Mouse (Mus musculus): ENCODE data around the gene Slco3a1. TPM values are rescaled to one million over a fixed set of nuclear protein-coding genes. Genes with fewer than 3 reads are reported as not detected.

Slco3a1 gene
- polyA plus RNA-seq, 1 experiment from 2014 or later, result 12.4 TPM

DNA sequence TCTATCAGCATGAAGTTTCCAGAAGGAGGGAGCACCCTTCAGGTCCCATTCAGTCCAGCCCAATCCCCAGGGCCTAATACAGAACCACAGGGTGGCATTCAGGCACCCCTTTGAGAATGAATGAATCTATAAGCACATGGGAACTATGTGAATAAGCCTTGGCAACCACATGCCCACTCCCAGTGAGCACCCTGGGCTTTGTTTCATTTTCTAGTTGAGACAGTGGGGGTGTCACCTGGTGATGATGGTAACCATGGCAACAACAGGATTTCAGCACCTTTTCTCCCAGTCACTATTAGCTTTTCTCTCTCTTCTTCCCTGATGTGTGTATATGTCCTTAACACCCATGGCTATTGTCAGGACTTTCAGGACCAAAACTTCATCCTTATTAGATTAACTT is 231.4 kb downstream of the Slco3a1 start:
- no peak overlapping the region for H3K9ac ChIP-seq (ENCODE audit: low read length)
- no peaks in the 10 kb centered on the region for H3K9me3 ChIP-seq (replicated peaks; ENCODE audit: control insufficient read depth, low read length)
- H3K27ac ChIP-seq (ENCODE audit: low read depth, low read length), result peak overlapping the region; percentile 57; the same call in 1 of the 2 replicates
- no peaks in the 10 kb centered on the region for H3K36me3 ChIP-seq (ENCODE audit: control insufficient read depth, insufficient read depth, low read length)
- H3K4me3 ChIP-seq (ENCODE audit: low read depth, low read length), result no peak overlapping the region
- ATAC-seq (no peak), DNase-seq (ENCODE audit: low spot score) (peak; percentile 61)
- no peak overlapping the region for H3K4me2 ChIP-seq (ENCODE audit: low read length)
- peaks cover 27% of the 10 kb centered on the region for H3K4me1 ChIP-seq (ENCODE audit: control insufficient read depth, insufficient read depth, low read length)
- no peaks in the 10 kb centered on the region for H3K27me3 ChIP-seq (replicated peaks; ENCODE audit: control insufficient read depth, insufficient read depth, low read length)

- no peak overlapping the region for H3K27ac ChIP-seq (ENCODE audit: low read depth, low read length)
Observed at GRCm38 (mm10) chr7:74320635-74321034, 233.9 kb downstream of the Slco3a1 start.

DNA sequence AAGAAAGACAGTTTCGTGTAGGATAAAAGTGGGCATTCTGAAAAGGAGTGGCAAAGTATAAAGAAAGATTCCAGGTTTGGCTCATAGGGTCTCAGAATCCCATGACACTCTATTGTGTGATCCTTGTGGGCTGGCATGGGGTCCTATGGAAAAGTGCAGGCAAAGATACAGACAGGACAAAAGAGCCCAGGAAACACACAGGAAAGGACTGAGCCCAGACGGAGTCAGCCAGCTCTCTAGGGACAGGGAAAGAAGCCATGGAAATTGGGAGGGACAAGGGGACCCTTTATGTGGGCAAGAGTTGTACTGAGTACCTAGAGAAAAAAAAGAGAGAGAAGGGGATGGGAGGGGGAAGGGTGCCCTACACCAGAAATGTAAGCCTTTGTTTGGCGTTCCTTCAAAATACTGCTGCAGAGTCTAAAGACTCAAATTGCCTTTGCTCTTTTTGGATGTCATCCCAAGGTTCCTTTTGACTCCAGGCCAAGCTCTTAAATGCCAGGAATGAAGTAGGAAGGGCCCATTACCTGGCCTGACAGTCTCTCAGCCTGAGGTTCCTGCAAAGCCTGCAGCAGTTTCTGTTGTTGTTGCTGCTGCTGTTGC is 238.6 kb downstream of the Slco3a1 start:
- ATAC-seq (peak; percentile 45; the same call in 1 of the 2 replicates), DNase-seq (ENCODE audit: low spot score) (peak; percentile 71)

More at GRCm38 (mm10) chr7:74320635-74321034, 233.9 kb downstream of the Slco3a1 start:
- ATAC-seq (no peak), DNase-seq (ENCODE audit: low spot score) (no peak)
- Histone ChIP-seq H3K9me3 (replicated peaks; ENCODE audit: control insufficient read depth, low read length) (no peaks in the 10 kb centered on the region), H3K27me3 (replicated peaks; ENCODE audit: control insufficient read depth, insufficient read depth, low read length) (no peaks in the 10 kb centered on the region), H3K4me1 (ENCODE audit: control insufficient read depth, insufficient read depth, low read length) (peaks cover 33% of the 10 kb centered on the region), H3K36me3 (ENCODE audit: control insufficient read depth, insufficient read depth, low read length) (no peaks in the 10 kb centered on the region), H3K4me3 (ENCODE audit: low read depth, low read length) (no peak overlapping the region), H3K9ac (ENCODE audit: low read length) (no peak overlapping the region), H3K4me2 (ENCODE audit: low read length) (no peak overlapping the region)
- WGBS, result 83% methylated on average over 5 of the region's 5 CpGs

DNA sequence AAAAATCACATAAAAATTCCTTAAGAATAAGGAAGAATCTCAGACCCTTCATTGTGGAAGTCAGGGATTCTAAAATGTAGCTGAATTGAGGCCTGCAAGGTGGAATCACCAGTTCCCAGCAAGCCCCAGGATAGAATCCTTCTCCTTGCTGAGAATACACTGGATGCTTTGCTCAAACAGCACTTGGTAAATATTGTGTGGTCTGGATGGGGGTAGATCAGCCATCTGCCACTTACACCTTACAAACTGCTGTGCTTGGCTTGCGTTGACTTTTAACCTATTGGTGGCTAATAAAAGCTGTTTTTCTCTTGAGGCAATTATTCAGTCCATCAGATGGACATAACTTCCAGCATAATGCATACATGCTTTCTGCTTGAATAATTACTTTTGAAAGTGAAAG is 240.3 kb downstream of the Slco3a1 start:
- WGBS, result 76% methylated on average over 1 of the region's 1 CpGs
- no peaks in the 10 kb centered on the region for H3K36me3 ChIP-seq (ENCODE audit: control insufficient read depth, insufficient read depth, low read length)

More for the DNA sequence above, 238.6 kb downstream of the Slco3a1 start:
- Histone ChIP-seq H3K36me3 (ENCODE audit: control insufficient read depth, insufficient read depth, low read length) (no peaks in the 10 kb centered on the region), H3K27ac (ENCODE audit: low read depth, low read length) (no peak overlapping the region), H3K4me3 (ENCODE audit: low read depth, low read length) (no peak overlapping the region), H3K27me3 (replicated peaks; ENCODE audit: control insufficient read depth, insufficient read depth, low read length) (no peaks in the 10 kb centered on the region), H3K9me3 (replicated peaks; ENCODE audit: control insufficient read depth, low read length) (no peaks in the 10 kb centered on the region), H3K4me1 (ENCODE audit: control insufficient read depth, insufficient read depth, low read length) (peaks cover 22% of the 10 kb centered on the region), H3K4me2 (ENCODE audit: low read length) (no peak overlapping the region), H3K9ac (ENCODE audit: low read length) (no peak overlapping the region)
- WGBS, result 34% methylated on average over 3 of the region's 3 CpGs

GRCm38 (mm10) chr7:74313279-74314105 is 241.1 kb downstream of the Slco3a1 start:
- 68% methylated on average over 6 of the region's 6 CpGs for WGBS
- ATAC-seq, result peak; percentile 40; the same call in 1 of the 2 replicates
- H3K4me3 ChIP-seq (ENCODE audit: low read depth, low read length), result no peak overlapping the region
- peak; percentile 17 for DNase-seq (ENCODE audit: low spot score)
- H3K9ac ChIP-seq (ENCODE audit: low read length), result no peak overlapping the region
- H3K4me1 ChIP-seq (ENCODE audit: control insufficient read depth, insufficient read depth, low read length), result peaks cover 22% of the 10 kb centered on the region
- no peaks in the 10 kb centered on the region for H3K9me3 ChIP-seq (replicated peaks; ENCODE audit: control insufficient read depth, low read length)
- H3K27me3 ChIP-seq (replicated peaks; ENCODE audit: control insufficient read depth, insufficient read depth, low read length), result no peaks in the 10 kb centered on the region
- peak overlapping the region; percentile 30 for H3K27ac ChIP-seq (ENCODE audit: low read depth, low read length)
- no peak overlapping the region for H3K4me2 ChIP-seq (ENCODE audit: low read length)
- no peaks in the 10 kb centered on the region for H3K36me3 ChIP-seq (ENCODE audit: control insufficient read depth, insufficient read depth, low read length)

More for the DNA sequence above, 240.3 kb downstream of the Slco3a1 start:
- H3K9ac ChIP-seq (ENCODE audit: low read length), result no peak overlapping the region
- no peak for DNase-seq (ENCODE audit: low spot score)
- H3K4me1 ChIP-seq (ENCODE audit: control insufficient read depth, insufficient read depth, low read length), result peaks cover 22% of the 10 kb centered on the region
- H3K4me3 ChIP-seq (ENCODE audit: low read depth, low read length), result no peak overlapping the region
- no peak overlapping the region for H3K4me2 ChIP-seq (ENCODE audit: low read length)
- no peaks in the 10 kb centered on the region for H3K9me3 ChIP-seq (replicated peaks; ENCODE audit: control insufficient read depth, low read length)
- H3K27me3 ChIP-seq (replicated peaks; ENCODE audit: control insufficient read depth, insufficient read depth, low read length), result no peaks in the 10 kb centered on the region
- no peak overlapping the region for H3K27ac ChIP-seq (ENCODE audit: low read depth, low read length)
- no peak for ATAC-seq

- H3K9ac ChIP-seq (ENCODE audit: low read length), result no peak overlapping the region
Observed at GRCm38 (mm10) chr7:74311536-74311935, 243.0 kb downstream of the Slco3a1 start.

GRCm38 (mm10) chr7:74303611-74304300 is 250.8 kb downstream of the Slco3a1 start:
- H3K27me3 ChIP-seq (replicated peaks; ENCODE audit: control insufficient read depth, insufficient read depth, low read length), result no peaks in the 10 kb centered on the region
- peak; percentile 78 for ATAC-seq
- no peaks in the 10 kb centered on the region for H3K36me3 ChIP-seq (ENCODE audit: control insufficient read depth, insufficient read depth, low read length)
- no peak overlapping the region for H3K4me3 ChIP-seq (ENCODE audit: low read depth, low read length)
- no peaks in the 10 kb centered on the region for H3K9me3 ChIP-seq (replicated peaks; ENCODE audit: control insufficient read depth, low read length)
- H3K27ac ChIP-seq (ENCODE audit: low read depth, low read length), result peak overlapping the region; percentile 59; the same call in 1 of the 2 replicates
- DNase-seq (ENCODE audit: low spot score), result peak; percentile 84
- H3K4me2 ChIP-seq (ENCODE audit: low read length), result peak overlapping the region; percentile 31
- no peak overlapping the region for H3K9ac ChIP-seq (ENCODE audit: low read length)
- WGBS, result 6% methylated on average over 14 of the region's 14 CpGs
- peaks cover 19% of the 10 kb centered on the region for H3K4me1 ChIP-seq (ENCODE audit: control insufficient read depth, insufficient read depth, low read length)

More at GRCm38 (mm10) chr7:74311536-74311935, 243.0 kb downstream of the Slco3a1 start:
- Histone ChIP-seq H3K36me3 (ENCODE audit: control insufficient read depth, insufficient read depth, low read length) (no peaks in the 10 kb centered on the region), H3K4me3 (ENCODE audit: low read depth, low read length) (no peak overlapping the region), H3K27me3 (replicated peaks; ENCODE audit: control insufficient read depth, insufficient read depth, low read length) (no peaks in the 10 kb centered on the region), H3K4me1 (ENCODE audit: control insufficient read depth, insufficient read depth, low read length) (peaks cover 22% of the 10 kb centered on the region), H3K27ac (ENCODE audit: low read depth, low read length) (no peak overlapping the region), H3K9me3 (replicated peaks; ENCODE audit: control insufficient read depth, low read length) (no peaks in the 10 kb centered on the region), H3K4me2 (ENCODE audit: low read length) (no peak overlapping the region)
- DNase-seq (ENCODE audit: low spot score) (no peak), ATAC-seq (no peak)
- 46% methylated on average over 4 of the region's 4 CpGs for WGBS

- DNase-seq (ENCODE audit: low spot score) (peak; percentile 73), ATAC-seq (peak; percentile 76)
- Histone ChIP-seq H3K9me3 (replicated peaks; ENCODE audit: control insufficient read depth, low read length) (no peaks in the 10 kb centered on the region), H3K4me2 (ENCODE audit: low read length) (peak overlapping the region; percentile 31; the same call in 1 of the 2 replicates), H3K9ac (ENCODE audit: low read length) (no peak overlapping the region), H3K36me3 (ENCODE audit: control insufficient read depth, insufficient read depth, low read length) (no peaks in the 10 kb centered on the region), H3K27ac (ENCODE audit: low read depth, low read length) (peak overlapping the region; percentile 59), H3K4me3 (ENCODE audit: low read depth, low read length) (no peak overlapping the region), H3K27me3 (replicated peaks; ENCODE audit: control insufficient read depth, insufficient read depth, low read length) (no peaks in the 10 kb centered on the region), H3K4me1 (ENCODE audit: control insufficient read depth, insufficient read depth, low read length) (peaks cover 19% of the 10 kb centered on the region)
- 10% methylated on average over 5 of the region's 5 CpGs for WGBS
Observed at GRCm38 (mm10) chr7:74303081-74303480, 251.5 kb downstream of the Slco3a1 start.
